Mouse (Mus musculus) hindbrain, postnatal 0 days (tissue): Measurements from ENCODE around the gene Gatb. TPM values are rescaled to one million over a fixed set of nuclear protein-coding genes. Genes with fewer than 3 reads are reported as not detected.

ENCODE experiments used
- ATAC-seq: fragments of 200-750 bp; cut with Nextera tagmentation; 2 replicates; pipeline ENCODE4 v1.8.0; 2017; ENCODE audit warnings: mild to moderate bottlenecking, moderate TSS enrichment, moderate library complexity
- DNase-seq: peaks from one replicate; pipeline ENCODE4 v3.0.0-alpha.2; 2015; ENCODE audit warnings: low spot score
- H3K27ac ChIP-seq: fragments of 300-500 bp; sonication (generic); 2 replicates; pipeline ENCODE4 v1.5.1; 2014; ENCODE audit warnings: mild to moderate bottlenecking
- H3K27me3 ChIP-seq: fragments of 300-500 bp; sonication (generic); 2 replicates; pipeline ENCODE4 v1.6.1; 2014; ENCODE audit warnings: low read length, mixed read lengths; ENCODE audit not compliant: insufficient read depth
- H3K36me3 ChIP-seq: fragments of 300-500 bp; sonication (generic); 2 replicates; pipeline ENCODE4 v1.6.1; 2014; ENCODE audit warnings: low read length, mixed read lengths; ENCODE audit not compliant: insufficient read depth
- H3K4me1 ChIP-seq: fragments of 300-500 bp; sonication (generic); 2 replicates; pipeline ENCODE4 v1.6.1; 2014; ENCODE audit warnings: antibody characterized with exemption, low read length, mixed read lengths; ENCODE audit not compliant: insufficient read depth
- H3K4me2 ChIP-seq: fragments of 300-500 bp; sonication (generic); 2 replicates; pipeline ENCODE4 v1.6.1; 2014; ENCODE audit warnings: low read depth, mild to moderate bottlenecking, low read length, moderate library complexity, mixed read lengths
- H3K4me3 ChIP-seq: fragments of 300-500 bp; sonication (generic); 2 replicates; pipeline ENCODE4 v1.5.1; 2014; ENCODE audit warnings: low read length
- H3K9ac ChIP-seq: fragments of 300-500 bp; sonication (generic); replicated peaks from 2 replicates; pipeline ENCODE4 v1.6.1; 2014; ENCODE audit warnings: mild to moderate bottlenecking, low read length, moderate library complexity, mixed read lengths
- H3K9me3 ChIP-seq: fragments of 300-500 bp; sonication (generic); 2 replicates; pipeline ENCODE4 v1.6.1; 2016; ENCODE audit warnings: low read length, mixed read lengths
- CTCF ChIP-seq: IDR thresholded peaks from 2 replicates; pipeline ENCODE4 v1.5.1; 2016; ENCODE audit warnings: antibody characterized with exemption, control low read depth, low read depth
- WGBS: fragments of 180-500 bp; shearing (Covaris S2); extraction: QIAGEN DNeasy Blood & Tissue Kit; methylation state at CpG from one replicate; pipeline ENCODE4 v1.1.7; 2014; 5-methylcytosine and 5-hydroxymethylcytosine counted together
- polyA plus RNA-seq: library from polyadenylated mRNA; unstranded; fragments of >200 nt; fragmentation: Nextera tagmentation; extraction: Ambion mirVana; gene quantifications from 2 replicates; pipeline ENCODE4 v1.2.1, GENCODE M21; 2015
- total RNA-seq: library from RNA; depleted of rRNA; stranded (reverse); fragments of >200 nt; gene quantifications from 2 replicates; pipeline ENCODE4 v1.2.3, GENCODE M21; 2014

Gene Gatb
- total and polyA plus RNA-seq, 2 experiments from 2014 or later = 18.4 to 44.8 TPM

- ATAC-seq (no peak), DNase-seq (no peak)
- Histone ChIP-seq H3K27ac (no peak overlapping the region), H3K4me3 (no peak overlapping the region), H3K4me1 (no peaks in the 10 kb centered on the region), H3K4me2 (no peak overlapping the region), H3K9ac (no peak overlapping the region), H3K36me3 (no peaks in the 10 kb centered on the region), H3K27me3 (no peaks in the 10 kb centered on the region), H3K9me3 (no peaks in the 10 kb centered on the region)
- no peak for TF ChIP-seq CTCF
- 91% methylated on average over 5 of the region's 5 CpGs for WGBS
Measured at GRCm38 (mm10) chr3:85592640-85593252, 18.8 kb downstream of the Gatb start.

- Histone ChIP-seq H3K9me3 (no peaks in the 10 kb centered on the region), H3K36me3 (no peaks in the 10 kb centered on the region), H3K4me1 (no peaks in the 10 kb centered on the region), H3K9ac (no peak overlapping the region), H3K4me3 (no peak overlapping the region), H3K27ac (no peak overlapping the region), H3K27me3 (no peaks in the 10 kb centered on the region), H3K4me2 (no peak overlapping the region)
- WGBS = 79% methylated on average over 3 of the region's 3 CpGs
- no peak for TF ChIP-seq CTCF
- ATAC-seq (no peak), DNase-seq (no peak)
Measured at GRCm38 (mm10) chr3:85594452-85594851, 20.5 kb downstream of the Gatb start.

GRCm38 (mm10) chr3:85599526-85599925 lies 25.6 kb downstream of the Gatb start:
- no peaks in the 10 kb centered on the region for H3K27me3 ChIP-seq
- peaks cover 8% of the 10 kb centered on the region; the same call in 1 of the 2 replicates for H3K4me1 ChIP-seq
- H3K27ac ChIP-seq = no peak overlapping the region
- no peak overlapping the region for H3K4me2 ChIP-seq
- ATAC-seq (no peak), DNase-seq (no peak)
- no peaks in the 10 kb centered on the region for H3K36me3 ChIP-seq
- H3K9ac ChIP-seq = no peak overlapping the region
- no peak for TF ChIP-seq CTCF
- no peak overlapping the region for H3K4me3 ChIP-seq
- no peaks in the 10 kb centered on the region for H3K9me3 ChIP-seq
- WGBS = 73% methylated on average over 3 of the region's 3 CpGs

GRCm38 (mm10) chr3:85601841-85602305 lies 28.0 kb downstream of the Gatb start:
- Histone ChIP-seq H3K9ac (no peak overlapping the region), H3K36me3 (no peaks in the 10 kb centered on the region), H3K4me1 (peaks cover 8% of the 10 kb centered on the region; the same call in 1 of the 2 replicates), H3K4me3 (no peak overlapping the region), H3K9me3 (no peaks in the 10 kb centered on the region), H3K27ac (no peak overlapping the region), H3K4me2 (no peak overlapping the region), H3K27me3 (no peaks in the 10 kb centered on the region)
- no peak for DNase-seq
- no peak for TF ChIP-seq CTCF
- peak; percentile 62; the same call in 1 of the 2 replicates for ATAC-seq
- 39% methylated on average over 3 of the region's 3 CpGs for WGBS

GRCm38 (mm10) chr3:85603811-85604210 lies 29.9 kb downstream of the Gatb start:
- no peak overlapping the region for H3K9ac ChIP-seq
- no peak overlapping the region for H3K4me2 ChIP-seq
- H3K36me3 ChIP-seq = no peaks in the 10 kb centered on the region
- H3K4me1 ChIP-seq = peaks cover 8% of the 10 kb centered on the region; the same call in 1 of the 2 replicates
- H3K4me3 ChIP-seq = no peak overlapping the region
- H3K9me3 ChIP-seq = no peaks in the 10 kb centered on the region
- H3K27ac ChIP-seq = no peak overlapping the region
- ATAC-seq (no peak), DNase-seq (no peak)
- H3K27me3 ChIP-seq = no peaks in the 10 kb centered on the region
- no peak for TF ChIP-seq CTCF
- WGBS = 78% methylated on average over 1 of the region's 1 CpGs

GRCm38 (mm10) chr3:85606912-85607311 lies 33.0 kb downstream of the Gatb start:
- H3K9me3 ChIP-seq = no peaks in the 10 kb centered on the region
- H3K4me3 ChIP-seq = no peak overlapping the region
- H3K27me3 ChIP-seq = no peaks in the 10 kb centered on the region
- no peak for TF ChIP-seq CTCF
- H3K27ac ChIP-seq = no peak overlapping the region
- H3K36me3 ChIP-seq = no peaks in the 10 kb centered on the region
- H3K9ac ChIP-seq = no peak overlapping the region
- DNase-seq (no peak), ATAC-seq (no peak)
- 85% methylated on average over 3 of the region's 3 CpGs for WGBS
- peaks cover 4% of the 10 kb centered on the region; the same call in 1 of the 2 replicates for H3K4me1 ChIP-seq
- no peak overlapping the region for H3K4me2 ChIP-seq

- no peak for ATAC-seq
- no peak for DNase-seq
- Histone ChIP-seq H3K4me2 (no peak overlapping the region), H3K9ac (no peak overlapping the region), H3K36me3 (no peaks in the 10 kb centered on the region), H3K4me3 (no peak overlapping the region), H3K27me3 (no peaks in the 10 kb centered on the region), H3K27ac (no peak overlapping the region), H3K4me1 (no peaks in the 10 kb centered on the region), H3K9me3 (no peaks in the 10 kb centered on the region)
- no peak for TF ChIP-seq CTCF
- WGBS = 94% methylated on average over 2 of the region's 2 CpGs
Measured at GRCm38 (mm10) chr3:85607753-85608152, 33.8 kb downstream of the Gatb start.
